Mouse (Mus musculus) gastrocnemius, postnatal 4 days (tissue): Measurements from ENCODE around the gene Svs3a. TPM values are rescaled to one million over a fixed set of nuclear protein-coding genes. Genes with fewer than 3 reads are reported as not detected.
"Not testable (repeated sequence)": the region's sequence is repeated elsewhere in the genome, so short reads cannot be mapped to it uniquely, and the experiment has no call there.

Experiments
- DNase-seq, 2 experiments: peaks; one replicate each; pipeline ENCODE4 v3.0.0; 2021 to 2022; ENCODE audit warnings: low spot score in 2 of 2, mixed read lengths in 2 of 2
- long read RNA-seq, 2 experiments: library from polyadenylated mRNA; stranded (forward); transcript quantifications; one replicate each; pipeline ENCODE4 v2.0.0; 2021
- total RNA-seq, 2 experiments: library from RNA; stranded (reverse); gene quantifications; 2 replicates each; pipeline ENCODE4 v1.2.3; 2021

Svs3a gene
- not detected for total RNA-seq
- long read RNA-seq, experiment 1: 0 reads
- long read RNA-seq, experiment 2: 0 reads

- not testable (repeated sequence) for DNase-seq
Measured at GRCm38 (mm10) chr2:164288968-164289367, at the start of gene Svs3a. Gene Svs3a, plus strand, starts transcription at chr2:164289268.

GRCm38 (mm10) chr2:164256540-164256939 lies 32.5 kb upstream of the Svs3a start, which contains the start of gene Svs3b:
Gene Svs3b, minus strand, starts transcription at chr2:164256640.
- not testable (repeated sequence) for DNase-seq

GRCm38 (mm10) chr2:164278359-164278758 lies 10.7 kb upstream of the Svs3a start, which contains the start of gene Svs4:
Gene Svs4, minus strand, starts transcription at chr2:164278459.
- DNase-seq: no peak

GRCm38 (mm10) chr2:164312599-164312998 lies 23.5 kb downstream of the Svs3a start:
- no peak for DNase-seq

GRCm38 (mm10) chr2:164315460-164315859 lies 26.4 kb downstream of the Svs3a start:
- not testable (repeated sequence) for DNase-seq

GRCm38 (mm10) chr2:164316451-164316850 lies 27.4 kb downstream of the Svs3a start, which contains the start of gene Svs6:
Gene Svs6, plus strand, starts transcription at chr2:164316751.
- not testable (repeated sequence) for DNase-seq

GRCm38 (mm10) chr2:164320983-164321382 lies 31.9 kb downstream of the Svs3a start:
- no peak for DNase-seq

GRCm38 (mm10) chr2:164332440-164332839 lies 43.4 kb downstream of the Svs3a start, which contains the start of gene Svs5:
Gene Svs5, plus strand, starts transcription at chr2:164332740.
- DNase-seq: not testable (repeated sequence)

Other genes with a start within 250 kb of the Svs3a start
- gene Stk4, start 218.9 kb upstream of the Svs3a start, total RNA-seq: 10 to 100 TPM; 19.1 to 21.3 TPM
- 10 to 100 TPM; 25.2 to 25.4 TPM for gene Tomm34, start 218.1 kb upstream of the Svs3a start, total RNA-seq
- under 1 TPM; 0.21 to 0.52 TPM for gene Kcns1, start 118.2 kb upstream of the Svs3a start, total RNA-seq
- not detected for gene Wfdc5, start 106.5 kb upstream of the Svs3a start, total RNA-seq
- gene Wfdc12, start 98.7 kb upstream of the Svs3a start, total RNA-seq: not detected
- gene Wfdc15a, start 89.1 kb upstream of the Svs3a start, total RNA-seq: not detected
- not detected for gene Wfdc15b, start 67.6 kb upstream of the Svs3a start, total RNA-seq
- not detected for gene Svs2, start 50.8 kb upstream of the Svs3a start, total RNA-seq
- not detected for gene Svs3b, start 32.6 kb upstream of the Svs3a start, total RNA-seq
- gene Svs4, start 10.8 kb upstream of the Svs3a start, total RNA-seq: not detected
- gene Svs6, start 27.5 kb downstream of the Svs3a start, total RNA-seq: not detected
- not detected for gene Svs5, start 43.5 kb downstream of the Svs3a start, total RNA-seq
- under 1 TPM; 0.57 to 0.76 TPM for gene Slpi, start 99.8 kb downstream of the Svs3a start, total RNA-seq
- gene Rbpjl, start 113.9 kb downstream of the Svs3a start, total RNA-seq: under 1 TPM; 0.13 to 0.15 TPM
- 1 to 10 TPM; 5.5 to 6.0 TPM for gene Matn4, start 115.9 kb downstream of the Svs3a start, total RNA-seq
- gene Sdc4, start 154.6 kb downstream of the Svs3a start, total RNA-seq: 10 to 100 TPM; 58.1 to 60.1 TPM
- gene Sys1, start 167.7 kb downstream of the Svs3a start, total RNA-seq: 10 to 100 TPM; 20.8 to 22.2 TPM
- 1 to 10 TPM in 1 of 2 experiments, under 1 TPM in 1; 0.96 to 1.9 TPM for gene Gm20458, start 171.7 kb downstream of the Svs3a start, total RNA-seq
- not detected for gene Trp53tg5, start 184.5 kb downstream of the Svs3a start, total RNA-seq
- 10 to 100 TPM; 13.5 to 15.7 TPM for gene Dbndd2, start 196.8 kb downstream of the Svs3a start, total RNA-seq
- gene Pigt, start 208.3 kb downstream of the Svs3a start, total RNA-seq: 10 to 100 TPM; 66.5 to 66.8 TPM